Mouse (Mus musculus) embryonic facial prominence, embryonic 14.5 days (tissue): ENCODE measurements around the gene Cflar. TPM values are rescaled to one million over a fixed set of nuclear protein-coding genes. Genes with fewer than 3 reads are reported as not detected.

Source experiments
- ATAC-seq: fragments of 200-750 bp; cut with Nextera tagmentation; 2 replicates; pipeline ENCODE4 v1.8.0; 2017; ENCODE audit warnings: low read depth, moderate number of reproducible peaks, moderate TSS enrichment
- DNase-seq: peaks from one replicate; pipeline ENCODE4 v3.0.0-alpha.2; 2015; ENCODE audit warnings: low spot score
- H3K27ac ChIP-seq: fragments of 300-500 bp; sonication (generic); replicated peaks from 2 replicates; pipeline ENCODE4 v1.5.1; 2014; ENCODE audit warnings: low read depth, mild to moderate bottlenecking, low read length, moderate library complexity
- H3K27me3 ChIP-seq: fragments of 300-500 bp; sonication (generic); replicated peaks from 2 replicates; pipeline ENCODE4 v1.6.1; 2014; ENCODE audit warnings: low read length; ENCODE audit not compliant: control insufficient read depth, insufficient read depth
- H3K36me3 ChIP-seq: fragments of 300-500 bp; sonication (generic); 2 replicates; pipeline ENCODE4 v1.6.1; 2014; ENCODE audit warnings: low read length, mixed read lengths; ENCODE audit not compliant: control insufficient read depth, insufficient read depth
- H3K4me1 ChIP-seq: fragments of 300-500 bp; sonication (generic); 2 replicates; pipeline ENCODE4 v1.6.1; 2014; ENCODE audit warnings: antibody characterized with exemption, low read length; ENCODE audit not compliant: control insufficient read depth, insufficient read depth
- H3K4me2 ChIP-seq: fragments of 300-500 bp; sonication (generic); 2 replicates; pipeline ENCODE4 v1.6.1; 2014; ENCODE audit warnings: low read depth, mild to moderate bottlenecking, low read length, moderate library complexity, mixed read lengths
- H3K4me3 ChIP-seq: fragments of 300-500 bp; sonication (generic); 2 replicates; pipeline ENCODE4 v1.5.1; 2014; ENCODE audit warnings: low read depth, mild to moderate bottlenecking, low read length
- H3K9ac ChIP-seq: fragments of 300-500 bp; sonication (generic); 2 replicates; pipeline ENCODE4 v1.6.1; 2014; ENCODE audit warnings: low read depth, mild to moderate bottlenecking, low read length, moderate library complexity, mixed read lengths
- H3K9me3 ChIP-seq: fragments of 300-500 bp; sonication (generic); 2 replicates; pipeline ENCODE4 v1.6.1; 2016; ENCODE audit warnings: low read length; ENCODE audit not compliant: control insufficient read depth
- WGBS: fragments of 180-500 bp; shearing (Covaris S2); extraction: QIAGEN DNeasy Blood & Tissue Kit; methylation state at CpG from one replicate; pipeline ENCODE4 v1.1.7; 2014; 5-methylcytosine and 5-hydroxymethylcytosine counted together
- polyA plus RNA-seq: library from polyadenylated mRNA; unstranded; fragments of >200 nt; fragmentation: Nextera tagmentation; extraction: Ambion mirVana; gene quantifications from 2 replicates; pipeline ENCODE4 v1.2.1, GENCODE M21; 2014

The Cflar gene
- polyA plus RNA-seq, 1 experiment from 2014 or later, result 32.4 TPM

DNA sequence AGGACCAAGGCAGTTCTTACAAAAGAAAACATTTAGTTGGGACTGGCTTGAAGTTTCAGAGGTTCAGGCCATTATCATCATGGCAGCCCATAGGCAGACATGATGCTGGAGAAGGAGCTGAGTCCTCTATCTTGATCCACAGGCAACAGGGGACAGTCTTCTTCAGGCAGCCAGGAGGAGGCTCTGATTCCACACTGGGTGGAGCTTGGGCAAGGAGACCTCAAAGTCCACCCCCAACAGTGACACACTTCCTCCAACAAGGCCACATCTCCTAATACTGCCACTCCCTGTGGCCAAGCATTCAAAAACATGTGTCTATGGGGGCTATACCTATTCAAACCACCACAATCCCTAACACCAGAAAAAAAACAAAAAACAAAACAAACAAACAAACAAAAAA, 62.0 kb downstream of the Cflar start:
- Histone ChIP-seq H3K27ac (no peak overlapping the region), H3K9me3 (no peaks in the 10 kb centered on the region), H3K4me1 (no peaks in the 10 kb centered on the region), H3K9ac (no peak overlapping the region), H3K27me3 (no peaks in the 10 kb centered on the region), H3K4me3 (no peak overlapping the region), H3K4me2 (no peak overlapping the region), H3K36me3 (no peaks in the 10 kb centered on the region)
- ATAC-seq, result no peak
- no peak for DNase-seq

DNA sequence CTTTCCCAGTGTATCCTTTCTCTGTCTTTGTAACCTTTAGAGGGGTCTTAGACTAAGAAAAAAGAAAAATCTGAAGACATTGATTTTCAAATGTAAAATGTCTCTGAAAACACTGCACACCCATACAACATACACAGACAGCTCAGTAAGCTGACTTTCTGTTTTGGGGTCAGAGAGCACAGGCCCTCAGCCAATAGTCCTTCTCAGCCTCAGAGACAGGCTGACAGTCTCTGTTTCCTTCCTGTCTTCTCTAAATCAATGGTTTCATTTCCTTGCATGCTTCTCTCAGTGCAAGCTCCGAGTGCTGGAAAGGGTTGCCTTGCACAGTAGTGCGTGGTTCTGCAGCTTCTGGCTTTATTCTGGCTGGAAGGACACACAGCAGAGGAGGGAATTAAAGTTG, 62.6 kb downstream of the Cflar start:
- Histone ChIP-seq H3K9me3 (no peaks in the 10 kb centered on the region), H3K4me1 (no peaks in the 10 kb centered on the region), H3K27me3 (no peaks in the 10 kb centered on the region), H3K9ac (no peak overlapping the region), H3K27ac (no peak overlapping the region), H3K4me2 (no peak overlapping the region), H3K36me3 (no peaks in the 10 kb centered on the region), H3K4me3 (no peak overlapping the region)
- no peak for DNase-seq
- WGBS, result 64% methylated on average over 2 of the region's 2 CpGs
- no peak for ATAC-seq

GRCm38 (mm10) chr1:58775361-58775760, 64.1 kb downstream of the Cflar start:
- WGBS, result 90% methylated on average over 5 of the region's 5 CpGs
- no peak for ATAC-seq
- DNase-seq, result no peak
- Histone ChIP-seq H3K27me3 (no peaks in the 10 kb centered on the region), H3K9ac (no peak overlapping the region), H3K4me1 (no peaks in the 10 kb centered on the region), H3K36me3 (no peaks in the 10 kb centered on the region), H3K27ac (no peak overlapping the region), H3K9me3 (no peaks in the 10 kb centered on the region), H3K4me2 (no peak overlapping the region), H3K4me3 (no peak overlapping the region)

GRCm38 (mm10) chr1:58777583-58777982, 66.3 kb downstream of the Cflar start:
- no peak overlapping the region for H3K4me2 ChIP-seq
- WGBS, result 96% methylated on average over 1 of the region's 1 CpGs
- H3K4me3 ChIP-seq, result no peak overlapping the region
- H3K27ac ChIP-seq, result no peak overlapping the region
- ATAC-seq (no peak), DNase-seq (no peak)
- H3K9me3 ChIP-seq, result no peaks in the 10 kb centered on the region
- no peaks in the 10 kb centered on the region for H3K4me1 ChIP-seq
- no peak overlapping the region for H3K9ac ChIP-seq
- H3K27me3 ChIP-seq, result no peaks in the 10 kb centered on the region
- no peaks in the 10 kb centered on the region for H3K36me3 ChIP-seq

- H3K9ac ChIP-seq, result no peak overlapping the region
- H3K4me2 ChIP-seq, result no peak overlapping the region
- no peaks in the 10 kb centered on the region for H3K36me3 ChIP-seq
- H3K9me3 ChIP-seq, result no peaks in the 10 kb centered on the region
- DNase-seq (no peak), ATAC-seq (no peak)
- no peaks in the 10 kb centered on the region for H3K27me3 ChIP-seq
- H3K27ac ChIP-seq, result no peak overlapping the region
- H3K4me1 ChIP-seq, result no peaks in the 10 kb centered on the region
- H3K4me3 ChIP-seq, result no peak overlapping the region
- 19% methylated on average over 1 of the region's 1 CpGs for WGBS
These were observed 66.9 kb downstream of the Cflar start for GRCm38 (mm10) chr1:58778226-58778625.

- H3K9ac ChIP-seq, result no peak overlapping the region
- H3K9me3 ChIP-seq, result no peaks in the 10 kb centered on the region
- H3K4me1 ChIP-seq, result no peaks in the 10 kb centered on the region
- ATAC-seq (no peak), DNase-seq (no peak)
- no peaks in the 10 kb centered on the region for H3K36me3 ChIP-seq
- H3K27ac ChIP-seq, result no peak overlapping the region
- no peaks in the 10 kb centered on the region for H3K27me3 ChIP-seq
- whole genome bisulfite sequencing, result 95% methylated on average over 2 of the region's 2 CpGs
- H3K4me2 ChIP-seq, result no peak overlapping the region
- no peak overlapping the region for H3K4me3 ChIP-seq
These were observed 75.0 kb downstream of the Cflar start for GRCm38 (mm10) chr1:58786276-58786675.

DNA sequence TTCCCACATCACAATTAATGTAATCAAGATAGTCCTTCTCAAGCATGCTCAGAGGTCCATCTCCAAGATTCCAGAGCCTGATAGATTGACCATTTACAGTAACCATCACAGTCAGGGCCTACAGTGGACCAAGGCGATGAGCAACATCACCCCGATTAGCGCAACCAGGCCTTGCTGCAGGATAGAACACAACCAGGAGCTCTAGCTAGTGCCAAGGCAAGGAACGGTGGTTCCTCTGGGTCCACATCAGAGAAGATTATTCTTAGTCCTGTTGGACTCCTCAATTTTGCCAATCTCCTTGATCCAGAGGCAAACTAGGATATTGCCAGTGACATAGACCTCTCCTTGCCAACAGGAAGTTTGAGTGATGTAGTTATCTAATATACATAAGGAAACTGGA, 77.1 kb downstream of the Cflar start:
- H3K9ac ChIP-seq, result no peak overlapping the region
- DNase-seq (no peak), ATAC-seq (no peak)
- no peaks in the 10 kb centered on the region for H3K9me3 ChIP-seq
- no peak overlapping the region for H3K4me3 ChIP-seq
- H3K27ac ChIP-seq, result no peak overlapping the region
- no peaks in the 10 kb centered on the region for H3K4me1 ChIP-seq
- H3K27me3 ChIP-seq, result no peaks in the 10 kb centered on the region
- no peaks in the 10 kb centered on the region for H3K36me3 ChIP-seq
- no peak overlapping the region for H3K4me2 ChIP-seq
- 94% methylated on average over 4 of the region's 4 CpGs for WGBS

DNA sequence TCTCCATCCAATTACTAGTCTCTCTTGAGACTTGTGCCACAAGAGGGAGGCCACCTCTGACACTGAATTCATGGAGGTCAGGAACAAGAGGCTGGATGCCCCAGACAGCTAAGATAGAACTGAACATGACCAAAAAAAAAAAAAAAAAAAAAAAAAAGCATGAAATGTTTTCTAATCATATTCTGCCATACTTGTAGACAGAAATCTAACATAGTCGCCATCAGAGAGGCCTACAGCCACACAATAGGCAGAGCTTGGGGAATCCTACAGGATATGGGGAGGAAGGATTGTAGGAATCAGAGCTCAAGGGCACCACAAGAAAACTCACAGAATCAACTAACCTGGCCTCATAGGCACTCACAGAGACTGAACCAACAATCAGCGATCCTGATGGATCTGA, 83.4 kb downstream of the Cflar start:
- H3K36me3 ChIP-seq, result peaks cover 3% of the 10 kb centered on the region; the same call in 1 of the 2 replicates
- H3K9me3 ChIP-seq, result 0 out of 2 replicates have a peak, but pooled peaks cover 4% of the 10 kb centered on the region
- no peak for ATAC-seq
- 0 out of 2 replicates have a peak overlapping the region, but pooled peaks have one; percentile 86 for H3K9ac ChIP-seq
- H3K4me3 ChIP-seq, result 0 out of 2 replicates have a peak overlapping the region, but pooled peaks have one; percentile 68
- DNase-seq, result no peak
- WGBS, result 45% methylated on average over 2 of the region's 2 CpGs
- H3K4me2 ChIP-seq, result peak overlapping the region; percentile 87
- no peaks in the 10 kb centered on the region for H3K27me3 ChIP-seq
- peak overlapping the region; percentile 84; the same call in 1 of the 2 replicates for H3K27ac ChIP-seq
- H3K4me1 ChIP-seq, result peaks cover 11% of the 10 kb centered on the region

DNA sequence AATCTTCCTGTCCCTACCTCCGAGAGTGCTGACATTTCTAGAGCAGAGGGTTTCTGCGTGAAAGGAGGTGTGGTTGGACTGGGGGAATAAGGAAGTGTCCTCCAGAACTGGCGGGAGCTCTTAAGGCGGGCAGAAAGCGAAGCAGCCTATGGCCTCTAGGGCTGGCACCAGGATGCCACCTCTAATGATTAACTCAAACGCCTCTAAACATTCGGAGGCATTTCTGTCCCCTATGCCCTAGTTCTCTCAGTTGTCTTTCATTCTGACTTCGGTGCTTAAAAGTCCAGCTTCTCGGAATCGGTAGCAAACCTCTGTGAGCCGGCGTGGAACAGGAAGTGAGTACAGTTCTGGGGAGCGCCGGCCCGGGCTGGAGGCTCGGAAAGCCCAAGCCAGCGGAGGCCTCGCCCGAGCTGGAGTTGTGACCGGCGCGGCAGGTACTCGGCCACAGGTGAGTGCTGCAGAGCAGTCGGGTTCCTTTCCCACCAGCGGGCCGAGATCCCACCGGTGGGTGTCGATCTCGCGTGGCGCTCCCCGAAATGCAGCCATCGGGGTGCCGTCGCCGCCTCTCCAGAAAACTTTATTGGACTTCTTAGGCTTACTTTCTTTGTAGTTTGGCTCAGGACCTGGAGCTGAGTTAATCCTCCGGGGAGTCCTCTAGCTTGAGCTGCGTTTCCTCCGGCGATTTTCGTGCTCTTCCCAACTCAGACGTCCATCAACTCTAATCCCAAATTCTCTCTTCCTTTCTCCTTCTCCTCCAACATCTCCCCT, 84.2 kb downstream of the Cflar start, which contains the start of gene Casp8:
TSS of gene Casp8 (plus strand) at position 84 of the 768 bp plus-strand sequence.
- Histone ChIP-seq H3K4me1 (peaks cover 11% of the 10 kb centered on the region), H3K27me3 (no peaks in the 10 kb centered on the region), H3K4me3 (peak within 1 kb of the TSS; percentile 68), H3K36me3 (peaks cover 5% of the 10 kb centered on the region; the same call in 1 of the 2 replicates), H3K4me2 (peak within 1 kb of the TSS; percentile 87), H3K9ac (peak within 1 kb of the TSS; percentile 86), H3K9me3 (0 out of 2 replicates have a peak, but pooled peaks cover 4% of the 10 kb centered on the region), H3K27ac (peak within 1 kb of the TSS; percentile 84)
- DNase-seq (peak; percentile 79), ATAC-seq (peak; percentile 90)
- 0% methylated on average over 35 of the region's 42 CpGs for WGBS
